Mouse (Mus musculus) adrenal gland, postnatal 36 days (tissue): ENCODE measurements around the gene Zfp82. TPM values are rescaled to one million over a fixed set of nuclear protein-coding genes. Genes with fewer than 3 reads are reported as not detected.
"Not testable (repeated sequence)": the region's sequence is repeated elsewhere in the genome, so short reads cannot be mapped to it uniquely, and the experiment has no call there.

Experiments used
- DNase-seq, 2 experiments: peaks; one replicate each; pipeline ENCODE4 v3.0.0; 2021; ENCODE audit warnings: mixed read lengths in 1 of 2
- long read RNA-seq, 2 experiments: library from polyadenylated mRNA; stranded (forward); transcript quantifications; one replicate each; pipeline ENCODE4 v2.0.0; 2021; ENCODE audit warnings: borderline sequencing depth in 2 of 2
- total RNA-seq, 2 experiments: library from RNA; stranded (reverse); gene quantifications; 2 replicates each; pipeline ENCODE4 v1.2.3; 2021

Zfp82 gene
- total RNA-seq = 1 to 10 TPM; 1.7 to 2.0 TPM
- long read RNA-seq, experiment 1, partial matches to known transcripts = 0 of 3 reads
- long read RNA-seq, experiment 1, other reads (novel, unspliced or antisense) = 2 of 3 reads
- long read RNA-seq, experiment 2, partial matches to known transcripts = 0 of 1 reads
- long read RNA-seq, experiment 2, other reads (novel, unspliced or antisense) = 1 of 1 reads

DNA sequence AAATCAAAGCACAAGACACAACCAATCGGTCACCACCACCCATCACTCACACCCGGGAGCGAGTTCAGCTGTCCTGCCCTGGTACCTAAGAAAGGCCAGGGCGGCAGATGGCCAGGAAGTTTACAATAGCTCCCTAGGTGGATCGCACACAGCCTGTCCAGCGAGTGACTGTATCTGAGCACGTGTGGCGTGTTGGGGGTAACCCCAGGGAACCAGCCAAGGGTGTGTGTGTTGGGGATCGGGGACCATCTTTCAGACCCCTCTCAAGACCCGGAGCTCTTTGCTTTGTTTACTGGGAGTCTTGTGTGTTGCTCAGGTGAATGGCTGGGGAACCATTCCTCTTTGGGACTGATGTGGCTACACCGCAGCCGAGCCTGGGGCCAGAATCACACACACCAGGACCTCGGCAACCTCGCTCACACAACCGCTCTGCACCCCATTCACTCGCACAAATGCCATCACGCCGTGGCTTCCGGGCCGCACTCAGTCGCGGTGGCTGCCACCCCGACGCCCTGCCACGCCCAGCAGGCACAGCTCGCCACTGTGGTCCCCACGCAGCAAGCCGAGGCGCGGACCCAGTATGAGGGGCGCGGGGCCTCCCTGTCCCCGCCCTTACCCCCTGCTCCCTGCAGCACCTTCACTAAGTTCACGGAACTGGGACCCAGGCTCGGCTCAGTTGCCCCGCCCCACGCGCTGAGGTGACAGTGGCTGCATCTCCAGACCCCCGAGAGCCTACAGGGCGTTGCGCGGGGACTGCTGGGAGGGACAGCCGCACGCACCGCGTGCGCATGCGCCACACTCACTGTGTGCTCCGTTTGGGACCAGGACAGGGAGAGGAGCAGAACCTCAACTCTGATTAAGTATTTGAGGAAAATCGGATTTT lies at the start of gene Zfp82:
Gene Zfp82, minus strand, starts transcription at position 755 of the 883 bp plus-strand sequence.
- DNase-seq = peak; percentile 89 to 91

DNA sequence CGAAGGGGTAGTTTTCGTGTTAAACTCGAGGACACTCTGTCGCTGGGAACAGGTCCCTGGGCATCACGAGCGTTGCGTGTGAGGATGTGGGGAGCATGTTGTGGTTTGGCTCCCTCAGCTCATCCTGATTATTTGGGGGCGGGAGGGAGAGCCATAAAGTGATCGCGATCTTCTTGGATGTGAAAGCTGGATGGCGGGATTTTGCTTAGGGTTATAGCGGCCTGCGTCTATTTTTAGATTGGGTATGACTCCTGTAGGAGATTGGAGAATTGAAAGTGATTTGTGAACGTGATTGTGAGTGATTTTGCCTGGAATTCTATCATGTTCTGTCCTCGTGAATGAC lies 49.5 kb upstream of the Zfp82 start:
- no peak for DNase-seq

DNA sequence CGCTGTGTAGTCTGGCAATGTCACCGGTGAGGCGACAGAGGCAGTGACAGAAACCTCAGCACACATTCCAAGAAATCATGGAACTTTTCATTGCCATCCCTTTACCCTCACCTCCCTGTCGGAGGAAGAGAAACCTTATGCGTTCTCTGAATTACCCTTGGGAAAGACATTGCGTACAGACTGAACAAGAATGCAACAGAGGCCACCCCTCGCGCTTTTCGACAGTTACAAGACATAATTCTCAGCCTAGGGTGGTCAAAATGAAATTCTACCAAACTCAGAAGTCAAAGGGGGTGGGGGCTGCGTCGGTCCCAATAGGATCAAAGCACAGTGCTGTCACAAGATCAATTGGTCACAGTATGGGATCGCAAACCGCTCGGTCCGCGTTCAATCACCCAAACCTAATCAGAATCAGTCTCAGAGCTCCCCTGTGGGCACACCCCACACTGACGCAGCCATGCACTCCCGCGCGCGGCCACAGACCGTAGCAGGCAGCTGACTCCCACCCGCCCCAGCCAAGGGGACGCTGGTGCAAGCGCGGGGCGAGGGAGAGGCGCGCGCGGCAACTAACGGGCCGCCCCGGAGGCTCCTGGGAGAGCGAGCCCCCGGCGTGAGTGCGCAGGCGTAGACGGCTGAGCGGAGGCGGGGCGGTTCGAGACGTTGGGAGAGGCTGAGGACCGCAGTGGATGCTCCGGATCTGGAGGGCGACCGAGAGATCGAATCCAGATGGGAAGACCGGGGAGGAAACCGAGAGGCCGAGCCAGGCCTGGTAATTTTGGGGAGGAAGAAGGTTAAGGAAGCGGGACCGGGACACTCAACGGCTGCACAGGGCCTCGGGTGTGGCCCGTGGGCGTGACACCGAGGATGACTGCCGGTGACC lies 48.8 kb upstream of the Zfp82 start, which contains the start of gene Zfp382:
Gene Zfp382, plus strand, starts transcription at position 635 of the 880 bp plus-strand sequence.
- DNase-seq = peak; percentile 95 to 96

DNA sequence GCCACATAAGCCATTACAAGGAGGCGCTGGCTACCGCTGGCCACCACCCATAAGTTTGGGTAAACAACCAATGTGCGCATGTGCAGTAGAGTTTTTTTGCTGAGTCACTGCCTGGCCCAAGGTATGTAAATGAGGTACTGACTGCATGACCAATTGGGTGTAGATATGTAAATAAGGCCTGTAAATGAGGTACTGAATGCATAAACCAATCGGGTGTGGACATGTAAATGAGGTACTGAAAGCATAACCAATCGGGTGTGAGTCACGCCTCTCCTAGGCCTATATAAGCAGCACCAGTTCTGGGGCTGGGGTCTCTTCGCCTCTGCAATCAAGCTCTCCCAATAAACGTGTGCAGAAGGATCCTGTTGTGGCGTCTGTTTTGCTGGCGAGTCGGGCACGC lies 45.2 kb upstream of the Zfp82 start:
- DNase-seq = not testable (repeated sequence)

DNA sequence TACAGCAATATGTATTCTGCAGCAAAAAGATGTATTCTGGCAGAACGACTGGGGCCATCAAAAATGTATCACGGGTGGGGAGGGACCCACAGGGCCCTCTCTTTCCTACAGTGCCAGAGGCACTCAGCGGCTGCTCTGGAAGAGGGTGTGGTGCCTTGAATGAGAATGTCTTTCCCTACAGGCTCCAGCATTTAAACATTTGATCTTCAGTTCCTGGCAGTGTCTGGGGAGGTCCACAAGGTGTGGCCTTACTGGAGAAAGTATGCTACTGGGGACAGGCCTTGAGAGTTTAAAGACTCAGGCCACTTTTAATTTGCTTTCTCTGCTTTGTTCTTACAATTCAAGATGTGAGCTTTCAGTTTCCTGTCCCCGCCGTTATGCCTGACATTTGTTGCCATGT lies 43.4 kb upstream of the Zfp82 start:
- no peak for DNase-seq

DNA sequence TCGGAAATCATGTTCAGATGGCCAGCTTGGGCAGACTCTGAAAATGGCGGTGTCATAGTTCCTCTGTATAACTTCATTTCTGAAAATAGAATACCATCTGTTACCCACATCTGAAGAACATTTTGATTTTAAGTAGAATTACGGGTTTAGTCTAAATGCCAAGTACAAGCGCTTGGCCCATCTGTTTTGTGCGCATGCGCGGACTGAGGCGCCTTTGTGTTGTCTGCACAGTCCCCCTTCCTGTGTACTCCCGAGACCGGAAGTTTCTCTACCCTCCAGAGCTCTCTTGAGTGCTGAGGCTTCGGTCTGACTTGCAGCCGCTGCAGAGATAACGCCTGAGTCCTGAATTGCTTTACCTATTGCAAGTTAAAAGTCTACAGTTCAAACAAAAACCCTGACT lies 26.6 kb upstream of the Zfp82 start:
- no peak for DNase-seq

DNA sequence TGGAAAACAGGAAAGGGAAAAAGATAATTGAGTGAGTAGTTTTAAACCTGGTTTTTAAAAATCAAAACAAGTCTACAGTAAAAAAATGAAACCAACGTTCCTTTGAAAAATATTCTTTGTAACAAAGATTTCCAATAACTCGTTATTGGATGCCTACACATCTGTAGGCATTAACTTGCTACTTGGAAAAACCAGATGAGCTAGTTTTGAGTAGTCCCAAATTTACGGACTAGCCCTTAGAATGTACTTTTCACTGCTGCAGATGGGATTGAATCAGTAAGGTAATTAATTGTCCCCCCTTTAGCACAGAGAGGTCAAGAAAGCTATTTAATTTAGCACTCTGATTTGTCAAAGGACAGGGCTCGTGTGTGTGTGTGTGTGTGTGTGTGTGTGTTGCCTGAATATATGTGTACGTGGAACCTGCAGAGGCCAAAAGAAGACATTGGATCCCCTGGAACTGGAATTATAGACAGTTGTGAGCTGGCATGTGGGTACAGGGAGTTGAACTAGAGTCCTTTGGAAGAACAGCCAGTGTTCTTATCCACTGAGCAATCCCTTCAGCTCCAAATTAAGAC lies 22.9 kb upstream of the Zfp82 start:
- DNase-seq = no peak

DNA sequence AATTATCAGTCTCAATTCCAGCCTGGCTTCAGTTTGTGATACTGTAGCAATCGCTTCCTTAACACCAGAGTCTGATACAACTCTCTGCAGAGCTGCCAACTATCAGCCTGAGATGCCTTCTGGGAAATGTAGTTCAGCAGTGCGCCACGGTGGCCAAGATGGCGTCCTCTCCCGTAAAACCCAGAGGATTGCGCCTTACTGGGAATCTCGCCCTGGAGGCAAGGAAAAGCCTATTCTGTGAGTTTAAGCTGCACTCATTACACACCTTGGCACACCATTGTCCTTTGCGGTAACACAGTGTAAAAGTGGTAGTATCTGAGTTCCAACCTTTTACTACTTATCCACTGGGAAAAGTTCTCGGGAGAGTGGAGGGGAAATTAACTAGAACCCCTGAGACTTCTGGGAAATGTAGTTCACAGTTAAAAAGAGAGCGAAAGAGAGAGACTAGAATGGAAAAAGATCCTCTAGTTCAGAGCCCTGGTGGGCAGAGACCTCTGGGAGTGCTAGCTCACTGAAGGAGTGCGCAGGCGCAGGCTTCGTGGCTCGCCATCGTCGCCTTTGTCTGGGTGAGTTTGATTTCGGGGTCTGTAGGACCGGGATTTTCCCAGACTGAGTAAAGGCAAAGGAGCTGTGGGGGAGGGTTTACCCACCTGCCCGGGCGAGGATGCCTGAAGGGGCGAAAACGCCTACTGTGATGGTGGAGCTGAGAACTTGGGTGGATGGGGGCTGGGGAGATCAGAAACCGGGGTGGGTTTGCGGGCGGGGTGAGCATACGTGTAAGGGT lies 22.1 kb upstream of the Zfp82 start, which contains the start of gene Zfp260:
Gene Zfp260, plus strand, starts transcription at position 132 of the 784 bp plus-strand sequence.
- peak; percentile 92 for DNase-seq

DNA sequence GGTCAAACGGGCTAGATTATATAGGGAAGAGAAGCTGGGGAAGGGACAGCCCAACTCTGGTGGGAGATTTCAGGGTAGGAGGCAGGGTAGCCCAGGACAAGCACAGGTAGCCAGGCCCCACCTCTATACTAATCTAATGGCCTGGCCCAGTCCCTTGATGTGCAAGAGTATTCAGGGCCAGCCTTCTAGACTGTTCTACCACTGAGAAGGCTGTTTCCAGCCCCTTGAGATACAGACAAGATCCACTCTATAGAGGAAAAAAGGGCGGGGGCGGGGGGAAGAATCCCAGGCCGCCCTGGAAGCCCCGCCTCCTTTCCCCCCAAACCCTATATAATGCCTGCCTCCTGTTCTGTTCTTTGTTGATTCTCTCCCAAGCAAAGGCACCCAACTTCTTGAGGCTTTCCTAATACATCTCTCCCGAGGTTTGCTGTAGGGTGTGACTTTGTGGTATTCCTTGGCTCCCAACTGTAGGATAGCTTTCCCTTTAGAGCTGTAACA lies 21.3 kb upstream of the Zfp82 start:
- DNase-seq = no peak

DNA sequence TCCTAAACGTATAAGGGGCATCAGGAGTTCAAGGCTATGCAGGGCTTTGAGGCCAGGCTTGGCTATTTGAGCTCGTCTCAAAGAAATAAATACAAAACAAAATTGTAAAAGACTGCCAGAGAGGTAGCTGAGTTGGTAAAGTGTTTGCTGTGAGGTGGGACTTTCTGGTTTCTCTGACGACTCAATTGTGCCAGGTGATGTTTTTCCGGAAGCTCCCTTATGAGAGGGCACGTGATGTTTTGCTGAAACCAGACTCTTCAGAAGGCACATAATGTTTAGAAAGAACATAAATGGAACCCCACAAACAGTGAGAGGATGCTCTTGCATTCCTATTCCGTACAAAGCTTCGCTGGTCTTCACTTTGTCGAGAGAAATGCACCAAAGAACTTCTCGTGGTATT lies 20.0 kb upstream of the Zfp82 start:
- DNase-seq = no peak

DNA sequence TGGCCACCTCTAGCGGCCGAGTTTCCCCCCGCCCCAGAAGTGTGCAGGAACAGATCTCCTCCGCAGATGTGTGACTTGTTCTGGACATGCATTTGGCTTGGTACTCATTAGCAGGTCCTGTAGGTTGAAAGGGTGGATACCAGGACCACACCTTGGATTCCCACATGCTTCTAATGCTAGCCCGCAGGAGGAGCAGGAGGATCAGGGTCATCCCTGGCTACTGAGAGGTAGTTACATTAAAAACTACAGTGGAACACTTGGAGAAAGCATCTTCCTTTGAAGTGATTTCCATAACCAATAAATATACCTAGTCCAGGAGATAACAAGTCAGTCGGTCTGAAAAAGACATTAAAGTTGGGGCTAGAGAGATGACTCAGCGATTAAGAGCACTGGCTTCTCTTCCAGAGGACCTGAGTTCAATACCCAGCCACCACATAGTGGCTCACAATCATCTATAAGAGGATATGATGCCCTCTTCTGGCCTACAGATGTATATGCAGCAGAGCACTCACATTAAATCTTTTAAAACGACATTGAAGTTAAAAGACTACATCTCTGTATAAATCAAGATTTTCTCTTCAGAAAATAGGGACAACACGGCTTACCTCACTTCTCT lies 18.4 kb upstream of the Zfp82 start:
- DNase-seq = no peak

DNA sequence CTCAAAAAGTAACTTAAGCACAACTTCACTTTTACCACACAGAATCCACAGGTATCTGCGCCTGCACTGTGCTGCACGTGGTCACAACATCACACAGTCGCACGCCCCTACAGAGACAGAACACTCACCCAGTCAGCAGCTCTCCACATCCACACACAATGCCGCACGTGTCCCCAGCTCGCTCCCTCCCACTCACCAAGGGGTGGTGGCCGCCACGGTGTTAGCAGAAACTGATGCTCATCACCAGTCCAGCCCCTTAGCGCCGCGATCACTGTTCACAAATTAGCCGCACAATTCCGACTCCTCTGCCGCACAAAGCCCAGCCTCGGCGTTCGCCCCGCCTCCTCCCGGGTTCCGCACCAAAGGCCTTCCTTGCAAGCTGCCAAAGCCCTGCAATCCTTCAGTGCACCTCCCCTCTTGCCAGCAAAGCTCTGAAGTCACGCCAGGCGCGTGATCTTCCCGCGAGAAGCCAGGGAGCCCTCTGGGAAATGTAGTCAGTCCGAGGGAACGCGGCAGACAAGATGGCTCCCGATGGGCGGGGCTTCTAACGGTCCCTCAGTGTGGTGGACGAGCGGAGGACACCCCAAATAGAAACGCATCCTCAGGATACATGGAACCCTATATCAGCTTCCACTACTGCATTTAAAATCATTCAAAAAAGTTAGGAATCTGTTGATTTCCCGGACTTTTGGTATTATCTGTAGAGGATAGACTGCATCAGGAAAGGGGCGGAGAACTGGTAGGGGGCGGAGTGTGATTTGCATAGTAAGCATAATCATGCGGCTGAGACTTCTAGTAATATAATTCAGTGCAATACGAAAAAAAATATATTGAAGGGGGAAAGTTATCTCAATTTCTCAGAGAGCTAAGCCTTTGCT lies 17.6 kb upstream of the Zfp82 start, which contains the start of the genes Gm26920 and Zfp566:
Gene Gm26920, minus strand, starts transcription at position 319 of the 878 bp plus-strand sequence.
Gene Zfp566, minus strand, starts transcription at position 436 of the 878 bp plus-strand sequence.
- peak; percentile 97 for DNase-seq

DNA sequence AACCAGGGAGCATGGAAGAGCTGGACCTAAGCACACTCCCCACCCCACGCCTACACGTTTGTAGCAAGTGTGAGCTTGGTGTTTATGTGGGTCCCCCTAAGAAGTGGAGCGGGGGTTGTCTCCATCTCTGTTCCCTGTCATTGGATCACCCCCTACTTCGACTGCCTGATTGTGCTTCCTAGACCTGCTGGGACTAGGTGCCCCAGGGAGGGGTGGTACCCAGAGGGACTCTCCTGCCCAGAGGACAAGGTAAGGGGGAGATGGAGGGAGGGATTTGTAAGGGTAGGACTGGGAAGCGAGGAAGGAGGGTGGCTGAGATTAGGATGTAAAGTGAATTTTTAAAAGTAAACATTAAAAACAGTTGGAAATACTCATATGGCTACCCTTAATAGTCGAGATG lies 16.7 kb upstream of the Zfp82 start:
- DNase-seq = no peak

DNA sequence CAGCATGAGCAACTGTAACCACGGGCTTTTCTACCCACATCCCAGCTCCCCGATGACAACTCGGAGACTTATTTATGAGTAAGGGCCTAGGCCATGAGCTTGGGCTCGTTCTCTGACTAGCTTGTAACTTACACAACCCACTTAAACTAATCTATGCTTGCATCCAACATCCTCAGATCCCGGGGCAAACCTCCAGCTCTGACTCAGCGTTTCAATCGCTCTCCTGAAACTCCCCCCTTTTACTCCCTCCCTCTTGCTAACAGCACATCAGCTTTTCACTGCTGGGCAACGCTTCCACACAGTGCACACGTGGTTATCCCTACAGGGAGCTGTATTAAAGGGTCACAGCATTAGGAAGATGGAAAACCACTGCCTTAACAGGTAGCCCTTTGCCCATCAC lies 13.8 kb upstream of the Zfp82 start:
- DNase-seq = no peak

DNA sequence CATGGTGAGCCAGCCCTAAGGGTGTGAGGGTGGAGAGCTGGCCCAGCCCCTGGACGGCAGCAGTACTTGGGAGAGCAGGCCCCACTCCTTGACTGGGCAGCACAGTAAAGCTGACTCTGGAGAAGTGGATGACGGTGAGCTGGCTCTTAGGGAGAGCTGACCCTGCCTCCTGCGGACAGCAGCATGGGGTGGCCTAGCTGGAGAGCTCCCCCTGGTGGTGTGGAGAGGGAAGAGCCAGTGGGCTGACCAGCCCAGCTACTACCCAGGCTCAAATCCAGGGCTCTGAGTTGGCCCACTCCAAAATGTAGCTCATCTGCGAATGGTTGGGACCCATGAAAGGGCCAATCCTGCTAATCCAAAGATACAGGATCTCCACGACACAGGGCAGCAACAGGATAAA lies 8.1 kb downstream of the Zfp82 start:
- no peak for DNase-seq

DNA sequence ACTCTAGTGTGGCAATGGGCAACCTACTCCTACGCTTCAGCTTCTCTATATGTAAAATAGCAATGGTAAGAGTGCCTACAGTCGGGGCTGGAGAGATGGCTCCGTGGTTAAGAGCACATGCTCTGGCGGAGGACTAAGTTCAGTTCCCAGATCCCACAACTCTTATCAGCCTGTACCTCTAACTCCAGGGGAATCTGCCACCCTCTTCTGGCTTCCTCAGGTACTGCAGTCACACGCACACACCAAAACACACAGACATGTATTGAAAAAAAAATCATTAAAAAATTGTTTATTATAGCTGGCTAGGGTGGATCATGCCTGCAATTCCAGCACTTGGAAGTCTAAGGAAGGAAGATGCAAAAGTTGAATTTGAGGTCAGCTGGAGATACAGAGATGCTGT lies 10.2 kb downstream of the Zfp82 start:
- peak in 1 of 2 experiments; percentile 6 for DNase-seq

DNA sequence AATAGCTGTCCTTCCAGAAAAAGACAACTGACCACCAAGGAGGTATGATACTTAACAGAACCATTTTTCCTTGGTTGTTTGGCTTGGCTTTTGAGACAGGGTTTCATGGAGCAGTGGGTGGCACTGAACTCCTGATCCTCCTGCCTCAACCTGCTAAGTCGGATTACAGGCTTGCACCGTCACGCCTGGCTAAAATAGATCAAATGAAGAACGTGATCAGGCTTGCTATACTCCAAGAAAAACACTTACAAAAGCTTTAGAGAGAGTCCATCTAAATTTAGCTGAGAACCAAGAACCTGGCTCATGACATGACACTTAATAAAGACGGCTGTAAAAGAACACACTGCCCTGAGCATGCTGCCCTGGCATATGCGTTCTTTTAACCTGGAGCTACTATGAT lies 12.4 kb downstream of the Zfp82 start:
- no peak for DNase-seq

DNA sequence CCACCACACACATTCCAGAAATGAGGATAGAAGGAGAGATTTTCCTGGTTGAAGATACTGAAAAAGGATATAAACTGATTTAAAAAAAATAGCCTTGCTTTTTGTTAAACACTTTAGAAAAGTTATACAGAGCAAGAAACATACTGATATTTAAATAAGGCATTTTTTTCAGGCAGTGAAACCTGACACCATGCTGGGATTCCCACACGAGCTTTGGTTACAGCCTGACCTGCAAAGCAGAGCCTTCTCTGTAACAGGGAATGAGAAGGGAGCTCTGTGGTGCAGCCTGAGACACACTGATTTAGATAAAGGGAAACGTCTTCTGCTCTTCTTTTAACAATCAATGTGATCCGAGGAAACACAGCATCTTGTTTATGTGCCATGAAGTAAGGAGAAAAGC lies 19.1 kb downstream of the Zfp82 start:
- no peak for DNase-seq

DNA sequence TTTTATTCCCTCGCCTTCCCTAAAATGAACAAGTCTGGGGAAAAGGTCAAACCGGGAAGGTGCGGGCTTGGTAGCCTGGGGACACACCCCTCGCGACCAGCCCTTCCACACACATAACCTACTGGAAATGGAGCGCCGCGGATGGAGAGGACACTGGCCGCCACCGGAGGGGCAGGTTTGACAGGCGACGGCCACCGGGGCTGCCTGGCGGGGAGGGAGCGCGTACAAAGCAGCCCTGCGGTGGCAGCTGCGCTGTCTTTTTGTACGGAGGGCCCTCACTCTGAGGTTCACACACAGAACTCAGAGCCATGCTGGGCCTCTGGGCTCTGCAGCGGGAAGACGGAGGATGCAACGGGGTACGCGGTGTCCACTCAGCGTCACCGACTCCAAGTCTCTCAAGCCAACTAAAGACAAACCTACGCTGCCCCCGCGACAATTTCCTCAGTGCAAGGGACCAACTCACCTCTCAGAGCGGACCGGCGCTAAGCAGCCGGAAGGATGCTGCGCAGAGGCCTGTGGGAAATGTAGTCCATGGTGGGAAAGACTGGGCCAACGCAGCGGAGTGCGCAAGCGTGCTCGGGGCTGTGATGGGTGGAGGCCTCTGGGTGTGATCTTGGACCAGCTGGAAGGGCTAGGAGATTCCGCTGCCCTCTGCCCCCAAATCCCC lies 21.7 kb downstream of the Zfp82 start, which contains the start of gene Zfp14:
Gene Zfp14, minus strand, starts transcription at position 499 of the 667 bp plus-strand sequence.
- peak; percentile 93 to 95 for DNase-seq
